Mouse (Mus musculus) kidney, postnatal 36 days (tissue): ENCODE data around the gene Asb14.
"Not testable (repeated sequence)": the region's sequence is repeated elsewhere in the genome, so short reads cannot be mapped to it uniquely, and the experiment has no call there.

Source experiments
- DNase-seq, 2 experiments: peaks; one replicate each; pipeline ENCODE4 v3.0.0; 2021 to 2022; ENCODE audit warnings: mixed read lengths in 2 of 2

The Asb14 gene

GRCm38 (mm10) chr14:26894392-26894791 is at the start of gene Asb14:
Asb14 (plus strand) TSS chr14:26894557.
- DNase-seq, result no peak

- DNase-seq, result peak in 1 of 2 experiments; percentile 14
Measured at GRCm38 (mm10) chr14:26853053-26853452, 41.3 kb upstream of the Asb14 start.

- DNase-seq, result peak; percentile 9 to 19
Measured at GRCm38 (mm10) chr14:26854066-26854465, 40.3 kb upstream of the Asb14 start.

GRCm38 (mm10) chr14:26858364-26858763 is 36.0 kb upstream of the Asb14 start:
- peak; percentile 28 to 58 for DNase-seq

- no peak for DNase-seq
Measured at GRCm38 (mm10) chr14:26859024-26859423, 35.3 kb upstream of the Asb14 start.

- no peak for DNase-seq
Measured at GRCm38 (mm10) chr14:26867356-26867755, 27.0 kb upstream of the Asb14 start.

GRCm38 (mm10) chr14:26868299-26868698 is 26.1 kb upstream of the Asb14 start:
- no peak for DNase-seq

- no peak for DNase-seq
Measured at GRCm38 (mm10) chr14:26878756-26879155, 15.6 kb upstream of the Asb14 start.

GRCm38 (mm10) chr14:26879976-26880375 is 14.4 kb upstream of the Asb14 start:
- DNase-seq, result no peak

- no peak for DNase-seq
Measured at GRCm38 (mm10) chr14:26881700-26882099, 12.7 kb upstream of the Asb14 start.

- DNase-seq, result peak in 1 of 2 experiments; percentile 3
Measured at GRCm38 (mm10) chr14:26887244-26887643, 7.1 kb upstream of the Asb14 start.

- DNase-seq, result no peak
Measured at GRCm38 (mm10) chr14:26890777-26891176, 3.6 kb upstream of the Asb14 start.

- no peak for DNase-seq
Measured at GRCm38 (mm10) chr14:26899490-26899889, 5.1 kb downstream of the Asb14 start.

- DNase-seq, result no peak
Measured at GRCm38 (mm10) chr14:26900893-26901292, 6.5 kb downstream of the Asb14 start.

GRCm38 (mm10) chr14:26907401-26907800 is 13.0 kb downstream of the Asb14 start:
- no peak for DNase-seq

- not testable (repeated sequence) for DNase-seq
Measured at GRCm38 (mm10) chr14:26910461-26910860, 16.1 kb downstream of the Asb14 start.

- DNase-seq, result peak; percentile 52 to 61
Measured at GRCm38 (mm10) chr14:26911201-26911600, 16.8 kb downstream of the Asb14 start.

GRCm38 (mm10) chr14:26911826-26912225 is 17.5 kb downstream of the Asb14 start:
- no peak for DNase-seq

- DNase-seq, result no peak
Measured at GRCm38 (mm10) chr14:26913681-26914268, 19.4 kb downstream of the Asb14 start.

- no peak for DNase-seq
Measured at GRCm38 (mm10) chr14:26919310-26919709, 25.0 kb downstream of the Asb14 start.

- DNase-seq, result no peak
Measured at GRCm38 (mm10) chr14:26923702-26924421, 29.5 kb downstream of the Asb14 start.

GRCm38 (mm10) chr14:26934891-26935290 is 40.5 kb downstream of the Asb14 start:
- DNase-seq, result peak; percentile 48 to 71

- no peak for DNase-seq
Measured at GRCm38 (mm10) chr14:26935558-26935957, 41.2 kb downstream of the Asb14 start.

- not testable (repeated sequence) for DNase-seq
Measured at GRCm38 (mm10) chr14:26956139-26956538, 61.8 kb downstream of the Asb14 start.
